Mouse (Mus musculus): ENCODE results near the gene Rflna.

Gene Rflna

DNA sequence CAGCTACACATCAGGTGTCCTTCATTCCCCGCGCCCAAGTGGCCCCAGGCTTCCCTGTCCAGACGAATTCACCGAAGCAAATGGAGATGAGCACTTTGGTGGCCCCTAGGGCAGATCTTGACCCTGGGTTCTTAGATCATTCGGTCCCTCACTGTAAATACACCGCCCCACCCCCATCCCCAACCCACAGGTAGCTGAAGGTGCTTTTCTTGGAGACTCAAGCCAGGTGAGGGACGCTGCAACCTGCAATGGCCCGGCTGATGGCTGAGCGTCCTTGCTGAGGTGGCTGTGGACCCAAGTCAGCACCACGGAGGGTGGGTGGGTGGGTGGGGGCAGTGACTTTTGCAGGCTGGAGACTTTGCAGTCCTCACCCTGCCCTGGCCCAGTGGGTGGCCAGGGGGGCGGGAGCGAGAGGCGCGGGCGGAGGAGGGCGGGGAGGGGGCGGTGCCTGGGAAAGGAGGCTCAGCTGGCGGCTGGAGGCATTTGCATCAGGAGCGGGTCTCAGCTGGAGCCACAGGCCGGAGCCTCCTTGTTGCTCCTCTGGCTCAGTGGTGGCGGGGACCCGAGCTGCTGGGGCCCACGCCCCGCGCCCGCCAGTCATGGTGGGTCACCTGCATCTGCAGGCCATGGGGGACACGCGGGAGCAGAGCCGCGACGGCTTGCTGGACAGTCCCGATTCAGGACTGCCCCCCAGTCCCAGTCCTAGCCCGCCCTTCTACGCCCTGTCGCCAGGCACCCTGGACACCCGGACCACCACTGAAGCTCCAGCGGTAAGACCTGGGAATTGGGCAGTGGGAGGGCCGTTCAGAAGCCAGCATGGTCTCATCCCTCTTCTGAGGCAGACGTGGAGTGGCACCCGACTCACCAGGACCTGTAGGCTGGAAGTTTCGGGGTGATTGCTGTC, at the start of gene Rflna:
Rflna (plus strand) TSS at position 253 of the 904 bp plus-strand sequence.
- DNase-seq (ENCODE audit: low read depth, low spot score): peak; percentile 69

DNA sequence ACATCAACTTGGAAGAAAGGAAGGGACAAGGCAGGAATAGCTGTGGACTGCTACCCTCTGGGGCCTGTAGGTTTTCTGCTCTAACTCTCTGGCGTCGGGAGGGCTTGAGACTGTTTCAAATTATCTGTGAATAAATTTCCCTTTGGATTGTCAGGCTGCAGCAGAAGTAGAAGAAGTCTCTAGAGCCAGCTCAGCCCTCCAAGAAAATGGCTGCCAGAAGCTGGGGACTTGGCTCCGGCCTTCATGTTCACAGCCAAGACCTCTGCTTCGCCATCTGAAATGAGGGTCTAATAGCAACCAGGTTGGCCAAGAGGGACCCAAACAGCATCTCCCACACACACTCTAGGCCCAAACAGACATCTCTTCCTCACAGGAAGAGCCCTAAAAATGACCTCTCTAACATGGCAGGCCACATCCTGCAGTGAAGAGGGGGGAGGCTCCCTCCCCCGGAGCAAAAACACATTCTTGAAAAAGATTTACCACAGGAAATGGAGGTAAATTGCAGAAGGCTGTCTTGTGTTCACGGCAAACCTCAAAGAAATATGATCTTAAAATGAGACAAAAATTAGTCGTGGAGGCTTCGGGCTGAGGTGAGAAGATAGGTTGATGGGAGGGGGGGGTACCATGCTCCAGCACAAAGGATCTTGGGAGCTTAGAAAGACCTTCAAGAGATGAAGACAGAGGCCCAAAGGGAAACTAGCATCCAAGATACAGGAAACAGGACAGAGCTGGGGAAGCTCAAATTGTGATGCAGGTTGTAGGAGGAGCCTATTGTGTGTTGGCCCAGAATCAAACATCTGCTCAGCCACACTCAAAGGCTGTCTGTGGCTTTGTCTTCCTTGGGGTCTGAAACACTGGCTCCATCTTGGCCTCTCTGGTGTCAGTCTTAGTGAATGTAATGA, 48.4 kb upstream of the Rflna start:
- DNase-seq (ENCODE audit: low read depth, low spot score): no peak

DNA sequence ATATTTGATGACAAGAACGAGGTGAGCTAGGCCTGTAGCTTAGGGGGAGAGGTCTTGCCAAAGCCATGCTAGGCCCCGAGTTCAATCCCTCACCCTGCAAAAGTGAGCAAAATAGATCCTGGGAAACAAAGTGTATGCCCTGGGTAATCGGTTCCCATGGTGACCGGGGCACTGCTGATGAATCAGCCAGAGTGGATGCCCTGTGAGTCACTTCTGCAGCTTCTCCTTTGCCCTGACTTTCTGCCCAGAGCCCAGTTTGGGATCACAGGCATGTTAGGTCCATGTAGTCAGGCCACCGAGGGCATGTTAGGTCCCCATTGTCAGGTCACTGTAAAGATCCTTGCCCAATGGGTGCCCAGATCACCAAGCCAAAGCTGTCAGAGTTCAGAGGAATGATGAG, 45.5 kb upstream of the Rflna start:
- no peak for DNase-seq (ENCODE audit: low read depth, low spot score)

DNA sequence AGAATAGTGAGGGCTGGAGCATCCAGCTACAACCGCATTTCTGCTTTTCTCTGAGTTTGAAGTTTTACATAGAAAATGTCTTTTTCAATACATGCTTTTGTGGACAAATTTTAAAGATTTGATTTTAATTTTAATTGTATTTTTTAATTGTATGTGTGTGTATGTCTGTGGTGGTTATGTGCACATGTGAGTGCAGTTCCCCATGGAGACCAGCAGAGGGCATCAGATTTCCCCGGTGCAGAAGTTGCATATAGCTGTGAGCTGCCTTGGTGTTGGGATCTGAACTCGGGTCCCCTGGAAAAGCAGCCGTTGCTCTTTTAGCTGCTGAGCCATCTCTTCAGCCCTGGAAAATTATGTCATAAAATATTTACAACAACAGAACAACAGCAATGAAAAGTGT, 43.9 kb upstream of the Rflna start:
- no peak for DNase-seq (ENCODE audit: low read depth, low spot score)

DNA sequence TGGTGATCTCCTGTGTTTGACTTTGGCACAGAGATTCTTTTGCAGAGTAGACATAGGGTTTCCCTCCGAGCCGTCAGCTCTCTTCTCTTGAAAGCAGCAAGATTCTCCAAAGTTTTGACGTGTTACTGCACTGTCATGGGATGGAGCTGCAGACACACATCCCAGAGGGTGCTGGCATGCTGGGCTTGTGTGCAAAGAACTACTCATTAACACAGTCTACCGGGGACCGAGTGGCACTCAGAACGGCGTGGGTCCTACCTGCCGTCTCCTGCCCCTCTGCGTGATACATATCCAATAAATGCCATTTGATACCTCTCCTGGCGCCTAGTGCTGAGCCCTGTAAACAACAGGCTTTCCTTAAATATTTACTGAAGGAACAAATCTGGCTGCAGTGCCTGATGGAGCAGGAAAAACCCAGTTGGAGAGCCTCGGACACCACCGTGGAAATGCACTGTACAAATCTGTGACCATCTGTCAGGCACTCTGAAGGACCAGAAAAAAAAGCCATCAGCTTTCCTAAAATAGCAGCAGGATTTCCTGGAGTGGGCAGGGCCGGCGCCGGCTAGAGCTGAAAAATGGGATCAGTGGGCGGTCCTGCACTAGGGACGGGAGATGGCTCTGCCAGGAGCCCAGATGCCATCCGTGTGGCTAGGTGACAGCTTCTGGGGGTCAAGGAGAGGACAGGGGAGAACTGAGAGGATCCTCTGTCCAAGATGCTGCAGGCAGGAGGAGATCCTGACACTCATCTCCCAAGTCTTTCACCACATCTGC, 42.7 kb upstream of the Rflna start:
- no peak for DNase-seq (ENCODE audit: low read depth, low spot score)

DNA sequence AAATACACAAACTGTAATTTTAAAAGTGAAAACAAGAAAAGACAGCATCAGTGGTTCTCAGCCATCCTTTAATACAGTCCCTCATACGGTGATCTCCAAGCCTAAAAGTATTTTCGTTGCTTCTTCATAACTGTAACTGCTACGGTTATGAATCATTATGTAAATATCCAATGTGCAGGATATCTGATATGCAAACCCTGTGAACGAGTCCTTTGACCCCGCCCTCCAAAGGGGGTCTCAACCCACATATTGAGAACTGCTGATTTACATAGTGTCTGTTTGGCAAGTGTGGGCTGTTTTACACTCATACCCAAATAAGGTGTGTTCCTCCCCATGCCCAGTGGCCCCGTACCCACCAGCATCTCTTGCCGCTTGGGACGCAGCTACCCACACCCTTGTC, 41.6 kb upstream of the Rflna start:
- DNase-seq (ENCODE audit: low read depth, low spot score): no peak

DNA sequence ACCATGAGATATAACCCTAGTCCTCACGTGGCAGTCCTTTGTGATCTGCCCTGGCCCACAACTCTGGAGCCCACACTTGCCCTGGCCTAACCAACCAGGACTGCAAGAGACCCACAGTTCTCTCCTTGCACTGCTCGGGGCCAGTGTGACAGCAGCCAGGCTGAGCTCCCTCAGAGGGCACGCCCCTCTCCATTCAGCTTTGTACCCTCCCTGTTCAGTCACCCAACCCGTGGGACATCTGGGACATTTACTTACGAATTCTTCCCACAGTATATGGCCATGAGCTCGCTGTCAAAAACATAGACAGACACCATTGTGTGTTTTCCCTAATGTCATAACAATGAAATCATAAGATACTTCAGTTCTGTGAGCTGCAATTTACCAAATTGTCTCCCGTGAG, 40.3 kb upstream of the Rflna start:
- DNase-seq (ENCODE audit: low read depth, low spot score): no peak

DNA sequence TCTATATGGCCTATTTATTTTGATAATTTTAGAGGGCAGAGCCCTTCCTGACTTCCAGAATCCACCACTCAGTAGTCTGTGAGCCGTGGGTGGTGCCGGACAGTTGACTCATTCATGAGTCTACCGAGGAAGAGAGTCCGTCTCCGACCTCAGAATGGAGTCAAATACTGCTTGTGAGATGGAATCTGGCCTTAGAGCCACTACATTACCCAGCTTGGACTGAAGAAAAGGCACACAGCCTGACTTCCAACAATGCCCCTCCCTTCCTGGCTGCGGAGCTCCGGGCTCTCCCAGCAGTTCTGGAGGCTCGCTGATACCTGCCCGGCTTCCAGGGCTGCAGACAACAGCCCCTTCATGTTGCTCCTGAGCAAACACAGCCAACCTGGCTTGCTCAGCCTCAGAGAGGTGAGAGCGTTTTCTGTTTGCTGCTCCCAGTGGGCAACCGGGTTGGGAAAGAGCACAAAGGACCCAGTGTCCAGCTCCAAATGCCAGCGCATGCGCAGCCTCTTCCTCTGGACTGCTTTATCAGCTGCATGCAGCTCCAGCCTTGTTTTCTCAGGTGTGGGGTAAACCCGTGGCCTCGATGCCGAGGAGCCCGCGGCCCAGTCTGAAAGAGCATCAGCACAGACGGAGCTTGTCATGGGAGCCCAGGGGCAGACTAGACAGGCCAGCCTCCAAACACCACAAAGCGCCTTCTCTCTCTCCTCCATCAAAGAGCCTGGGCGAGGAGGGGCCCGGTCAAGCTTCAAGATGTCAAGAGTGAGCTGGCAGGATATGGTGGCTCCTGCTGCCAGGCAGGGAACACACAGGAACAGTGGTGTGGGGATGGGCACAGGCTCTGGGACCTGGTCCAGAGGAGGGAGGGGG, 39.0 kb upstream of the Rflna start:
- no peak for DNase-seq (ENCODE audit: low read depth, low spot score)

DNA sequence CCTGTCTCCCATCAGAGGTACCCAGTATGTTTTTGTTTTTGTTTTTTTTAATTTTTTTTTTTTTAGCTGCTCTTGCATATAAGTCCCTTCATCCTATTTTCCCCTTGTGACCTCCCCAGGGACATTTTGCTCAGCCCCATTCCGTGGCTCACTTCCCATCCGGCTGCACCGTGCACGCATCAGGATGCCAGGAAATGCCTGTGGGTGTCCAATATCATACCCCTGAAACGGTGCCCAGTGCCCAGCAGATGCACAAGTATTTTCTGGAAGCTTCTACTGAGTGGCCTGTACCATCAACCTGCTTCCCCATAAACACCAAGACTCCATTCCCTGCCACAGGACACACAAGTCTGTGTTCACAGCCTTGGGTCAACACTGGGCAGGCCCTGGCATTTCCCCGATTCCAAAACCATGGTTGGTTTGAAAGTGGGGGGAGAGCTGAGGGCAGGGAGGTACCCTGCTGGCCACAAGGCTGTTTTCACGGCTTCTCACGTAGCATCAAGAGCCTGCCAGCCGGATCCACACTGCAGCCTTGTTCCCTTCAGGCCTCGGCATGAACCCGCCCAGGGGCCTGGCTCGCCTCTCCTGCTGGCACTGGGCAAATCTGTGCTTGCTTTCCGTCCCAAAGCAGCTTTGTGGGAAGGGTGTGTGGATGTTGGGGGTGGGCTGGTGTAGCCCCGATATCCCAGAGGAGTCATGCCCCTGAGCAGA, 36.2 kb upstream of the Rflna start:
- no peak for DNase-seq (ENCODE audit: low read depth, low spot score)

DNA sequence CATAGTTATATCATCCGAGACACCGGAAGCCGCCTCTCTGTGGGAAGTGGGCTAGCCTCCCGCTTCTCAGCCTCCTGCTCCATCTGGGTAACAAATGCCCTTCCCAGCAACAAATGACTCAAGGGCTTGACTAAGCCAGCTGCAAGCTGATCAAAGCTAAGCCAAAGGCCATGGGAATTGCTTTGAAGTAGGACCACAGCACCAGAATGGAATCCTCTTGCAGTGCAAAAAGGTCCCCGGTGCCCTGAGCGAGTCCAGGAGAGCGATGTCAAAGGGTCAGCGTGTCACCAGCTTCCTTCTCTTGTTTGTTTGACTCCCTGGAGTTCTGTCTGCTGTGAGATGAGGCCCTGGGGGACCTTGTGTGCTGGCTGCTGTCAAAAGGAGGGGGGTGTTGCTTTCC, 33.2 kb upstream of the Rflna start:
- DNase-seq (ENCODE audit: low read depth, low spot score): no peak

DNA sequence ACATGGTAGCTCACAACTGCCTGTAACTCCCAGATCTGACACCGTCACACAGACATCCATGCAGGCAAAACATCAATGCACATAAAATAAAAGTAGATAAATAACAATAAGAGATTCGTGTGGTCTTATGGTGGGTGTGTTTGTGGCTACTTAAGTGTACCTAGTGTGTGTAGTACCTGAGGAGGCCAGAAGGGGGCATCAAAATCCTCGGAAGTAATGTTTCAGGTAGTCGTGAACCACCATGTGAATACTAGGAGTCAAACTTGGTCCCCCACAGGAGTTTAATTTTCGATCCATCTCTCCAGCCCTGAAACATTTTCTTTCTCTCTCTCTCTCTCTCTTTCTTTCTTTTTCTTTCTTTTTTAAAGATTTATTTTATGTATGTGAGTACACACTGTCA, 16.8 kb upstream of the Rflna start:
- DNase-seq (ENCODE audit: low read depth, low spot score): peak; percentile 68

DNA sequence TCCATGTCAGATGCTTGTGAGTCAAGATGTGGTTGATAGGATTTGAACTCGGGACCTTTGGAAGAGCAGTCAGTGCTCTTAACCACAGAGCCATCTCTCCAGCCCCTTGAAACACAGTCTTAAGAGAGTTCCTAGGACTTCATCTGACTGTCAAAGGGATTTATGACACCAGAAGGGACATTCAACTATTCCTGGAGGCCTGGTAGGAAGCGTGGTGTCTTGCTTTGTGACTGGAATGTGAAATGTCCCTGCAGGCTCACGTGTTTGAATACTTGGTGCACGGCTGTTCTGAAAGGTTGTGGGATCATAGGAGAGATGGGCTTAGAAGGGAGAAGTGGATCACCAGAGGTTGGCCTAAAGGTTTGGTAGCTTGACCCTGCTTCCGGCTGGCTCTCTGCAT, 16.4 kb upstream of the Rflna start:
- no peak for DNase-seq (ENCODE audit: low read depth, low spot score)

DNA sequence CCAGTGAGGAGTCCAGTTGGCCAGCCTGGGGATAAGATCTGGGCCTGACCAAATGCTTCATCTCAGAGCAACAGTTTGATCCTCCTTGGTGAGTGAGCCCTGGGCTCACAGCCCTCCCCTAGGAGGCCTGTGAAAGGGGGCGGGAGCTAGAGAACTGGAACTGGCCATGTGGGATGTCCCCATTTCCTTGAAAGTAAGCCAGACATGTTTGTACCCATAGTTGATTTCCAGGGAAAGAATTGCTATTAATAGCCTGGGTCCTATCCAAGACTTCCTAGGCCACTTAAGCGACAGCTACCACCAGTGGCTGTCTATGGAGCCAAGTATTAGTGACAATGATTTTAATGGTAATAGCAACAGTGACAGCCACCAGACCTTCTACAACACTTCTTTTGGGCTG, 13.3 kb upstream of the Rflna start:
- DNase-seq (ENCODE audit: low read depth, low spot score): no peak

DNA sequence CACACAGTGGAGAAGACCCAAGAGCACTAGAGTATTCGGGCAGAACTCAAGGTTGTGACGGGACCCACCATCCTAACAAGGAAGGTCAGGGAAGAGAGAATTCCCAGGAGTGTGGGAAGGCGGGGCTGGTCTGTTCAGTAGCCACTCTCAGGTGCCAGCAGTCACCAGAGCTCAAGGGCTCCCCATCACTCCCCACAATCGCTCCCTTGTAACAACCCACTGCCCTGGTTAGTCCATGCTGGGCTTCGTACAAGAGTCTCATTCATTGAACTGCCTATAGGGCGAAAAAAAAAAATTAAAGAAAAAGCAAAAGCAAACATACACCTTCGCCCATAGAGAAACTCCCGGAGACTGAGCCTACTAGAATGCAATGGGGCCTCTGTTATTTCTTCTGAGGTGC, 10.7 kb upstream of the Rflna start:
- no peak for DNase-seq (ENCODE audit: low read depth, low spot score)

DNA sequence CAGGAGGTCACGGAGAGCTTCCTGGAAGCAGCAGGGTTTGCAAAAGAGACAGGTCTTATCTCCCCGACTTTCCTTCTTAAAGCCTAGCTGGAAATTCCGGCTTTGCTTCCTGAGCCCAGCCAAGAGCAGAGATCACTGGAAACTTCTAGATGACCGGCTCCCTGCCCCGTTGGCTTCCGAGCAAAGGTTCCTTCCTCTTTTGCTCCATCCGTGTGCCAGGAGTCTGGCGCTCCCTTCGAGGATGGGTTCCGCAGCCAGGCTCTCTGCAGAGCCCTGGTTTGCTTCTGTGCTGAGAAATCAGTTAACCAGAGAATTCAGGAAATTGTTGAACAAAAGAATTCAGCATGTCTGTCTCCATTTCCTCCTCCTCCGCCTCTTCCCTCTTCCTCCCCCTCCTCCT, 10.1 kb upstream of the Rflna start:
- no peak for DNase-seq (ENCODE audit: low read depth, low spot score)

DNA sequence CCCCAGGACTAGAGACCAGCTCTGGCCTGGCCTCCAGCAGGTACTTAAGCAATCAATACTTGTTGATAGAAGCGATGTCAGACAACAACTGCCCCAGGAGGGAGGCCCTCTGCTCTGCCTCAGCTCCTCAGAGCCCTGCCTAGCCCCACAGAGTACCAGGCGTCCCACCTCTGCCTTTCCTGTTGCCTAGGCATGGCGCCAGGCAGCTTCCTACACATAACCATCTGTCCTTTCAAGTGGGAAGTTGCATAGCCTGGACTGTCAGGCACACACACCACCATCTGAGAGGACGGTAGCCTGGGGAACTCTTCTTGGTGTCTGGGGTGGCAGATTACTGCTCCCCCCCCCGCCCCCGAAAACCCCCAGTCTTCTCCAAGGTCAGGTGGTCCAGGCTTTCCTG, 6.2 kb upstream of the Rflna start:
- DNase-seq (ENCODE audit: low read depth, low spot score): no peak

DNA sequence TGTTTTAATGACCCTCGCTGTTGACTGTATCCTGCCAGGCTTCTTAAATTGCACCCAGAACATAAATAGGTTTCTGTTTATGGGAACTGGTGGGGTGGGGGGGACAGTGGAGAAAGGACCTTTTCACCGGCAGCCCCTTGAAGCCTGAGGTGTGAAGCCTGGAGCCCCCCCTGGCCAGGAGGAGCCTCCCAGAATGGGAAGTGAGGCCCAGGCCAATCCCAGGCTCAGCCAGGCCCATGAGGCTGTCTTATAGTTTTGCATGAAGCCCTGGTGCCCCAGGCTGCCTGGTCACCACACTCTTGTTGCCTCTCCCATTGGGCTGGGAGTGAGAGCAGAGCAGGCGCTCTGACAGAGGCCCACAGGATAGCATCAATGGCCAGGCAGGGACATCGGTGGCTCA, 5.1 kb upstream of the Rflna start:
- DNase-seq (ENCODE audit: low read depth, low spot score): no peak

DNA sequence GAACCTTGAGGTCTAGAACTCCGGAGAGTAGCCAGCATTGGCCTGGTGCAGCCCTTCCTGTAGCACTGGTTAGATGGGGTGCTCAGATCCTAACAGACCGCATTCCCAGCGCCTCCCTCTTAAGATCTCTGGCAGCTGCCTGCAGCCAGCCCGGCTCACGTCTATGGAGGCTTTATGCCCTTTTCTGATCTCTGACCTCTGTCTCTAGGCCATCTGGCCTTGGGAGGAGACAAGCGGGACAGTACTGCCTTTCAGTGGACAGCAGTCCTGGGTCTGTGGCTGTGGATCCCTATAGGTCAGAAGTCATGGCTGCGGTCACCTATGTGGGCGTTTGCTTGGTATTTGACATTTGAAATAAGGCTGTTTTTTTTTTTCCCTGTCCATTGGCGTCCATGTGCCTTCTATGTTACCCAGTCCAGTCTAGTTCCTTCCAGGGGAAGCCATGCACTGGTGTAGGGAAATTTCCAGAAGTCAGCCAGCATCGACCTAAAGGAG, 2.2 kb upstream of the Rflna start:
- DNase-seq (ENCODE audit: low read depth, low spot score): no peak

DNA sequence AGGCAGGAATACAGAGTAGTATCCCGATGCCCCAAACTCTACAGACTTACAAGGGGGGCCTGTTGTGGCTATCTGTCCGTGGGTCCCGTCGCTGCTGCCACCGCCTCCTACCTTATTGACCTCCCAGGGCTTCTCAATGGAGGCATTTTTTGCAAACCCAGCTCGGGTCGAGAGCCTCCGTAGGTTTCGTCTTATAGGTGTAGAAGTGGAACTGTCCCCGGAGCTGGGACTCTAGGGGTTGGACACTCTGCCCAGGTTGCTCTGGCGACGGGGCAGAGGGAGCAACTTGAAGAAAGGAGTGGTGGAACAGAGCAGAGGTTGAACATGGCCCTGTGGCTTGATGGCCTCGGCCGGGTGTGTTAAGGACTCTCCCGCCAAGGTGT, 843 bp downstream of the Rflna start:
- DNase-seq (ENCODE audit: low read depth, low spot score): no peak
